Mouse (Mus musculus) CH12.LX (cell line): Measurements from ENCODE around the gene Neb. TPM values are rescaled to one million over a fixed set of nuclear protein-coding genes. Genes with fewer than 3 reads are reported as not detected.

ENCODE experiments used
- DNase-seq: peaks from one replicate; pipeline ENCODE4 v3.0.0-alpha.2; 2013; ENCODE audit errors: extremely low read depth
- H3K27ac ChIP-seq: 2 replicates; pipeline ENCODE4 v1.5.1; 2012; ENCODE audit warnings: low read depth, mild to moderate bottlenecking, control low read depth, moderate library complexity; ENCODE audit not compliant: insufficient read depth
- H3K27me3 ChIP-seq: replicated peaks from 2 replicates; pipeline ENCODE3; 2012; ENCODE audit warnings: inconsistent platforms
- H3K36me3 ChIP-seq, 2 experiments: replicated peaks in 1 of 2; 2 replicates each; pipeline versions ENCODE3 to v1.6.1; 2012; ENCODE audit warnings: inconsistent platforms in 1 of 2, low read length in 1 of 2, mild to moderate bottlenecking in 1 of 2, mixed read lengths in 1 of 2, moderate library complexity in 1 of 2; ENCODE audit not compliant: control insufficient read depth in 1 of 2, insufficient read depth in 1 of 2
- H3K4me1 ChIP-seq, 2 experiments: 2 replicates each; pipeline ENCODE4 v1.6.1; 2012; ENCODE audit warnings: inconsistent platforms in 1 of 2, moderate library complexity in 1 of 2; ENCODE audit not compliant: insufficient read depth in 2 of 2, control insufficient read depth in 1 of 2
- H3K4me2 ChIP-seq: 2 replicates; pipeline ENCODE4 v1.6.1; 2012; ENCODE audit warnings: low read depth, mild to moderate bottlenecking, control low read depth; ENCODE audit not compliant: poor library complexity, insufficient read depth, severe bottlenecking
- H3K4me3 ChIP-seq, 3 experiments: fragments of 150-350 bp in 1 of 3; sonication (generic) in 1 of 3; replicated peaks in 1 of 3; 2 replicates each; pipeline versions ENCODE3 to v1.5.1; 2011 to 2012; ENCODE audit warnings: low read depth in 2 of 3, low read length in 2 of 3, mild to moderate bottlenecking in 2 of 3, moderate library complexity in 2 of 3, control low read depth in 1 of 3, improper control_type of control experiment in 1 of 3, inconsistent platforms in 1 of 3, mixed read lengths in 1 of 3; ENCODE audit not compliant: poor library complexity in 1 of 3
- H3K79me2 ChIP-seq: replicated peaks from 2 replicates; pipeline ENCODE4 v1.6.1; 2012; ENCODE audit warnings: mild to moderate bottlenecking, moderate library complexity; ENCODE audit not compliant: control insufficient read depth, poor library complexity, insufficient read depth, severe bottlenecking; ENCODE audit errors: extremely low read depth
- H3K9ac ChIP-seq: 2 replicates; pipeline ENCODE4 v1.6.1; 2012; ENCODE audit warnings: low read depth, mild to moderate bottlenecking, control low read depth, moderate library complexity; ENCODE audit not compliant: insufficient read depth
- H3K9me3 ChIP-seq: replicated peaks from 2 replicates; pipeline ENCODE3; 2012; ENCODE audit warnings: low read length, inconsistent platforms, mixed read lengths
- CTCF ChIP-seq, 2 experiments: IDR thresholded peaks in 1 of 2; conservative IDR thresholded peaks in 1 of 2; 2 replicates each; pipeline ENCODE4 v1.5.1; 2011 to 2012; ENCODE audit warnings: low read depth in 2 of 2, low read length in 2 of 2, improper control_type of control experiment in 1 of 2, inconsistent platforms in 1 of 2, mild to moderate bottlenecking in 1 of 2, moderate library complexity in 1 of 2
- E2F4 ChIP-seq: IDR thresholded peaks from 2 replicates; pipeline ENCODE4 v1.6.1; 2011; ENCODE audit warnings: low read depth, low read length, improper control_type of control experiment; ENCODE audit not compliant: insufficient replicate concordance
- JUN ChIP-seq: IDR thresholded peaks from 2 replicates; pipeline ENCODE4 v1.6.1; 2011; ENCODE audit warnings: low read depth, mild to moderate bottlenecking, low read length, improper control_type of control experiment, moderate library complexity; ENCODE audit not compliant: insufficient read depth
- MAX ChIP-seq: IDR thresholded peaks from 2 replicates; pipeline ENCODE4 v1.6.1; 2011; ENCODE audit warnings: low read length, improper control_type of control experiment
- ZNF384 ChIP-seq: IDR thresholded peaks from 2 replicates; pipeline ENCODE4 v1.6.1; 2012; ENCODE audit warnings: low read depth, low read length, improper control_type of control experiment, inconsistent platforms
- dilution Hi-C: fragments of 300-500 bp; cut with MboI; formaldehyde crosslinking; loops from 2 replicates; pipeline ENCODE4 v1.14.3; 2020; ENCODE audit warnings: low sequenced_read_pairs; ENCODE audit not compliant: extremely low pct_unique_long_range_greater_than_20kb, extremely low pct_ligation_motif_present
- in situ Hi-C: fragments of 300-500 bp; cut with MboI; formaldehyde crosslinking; loops from 3 replicates; pipeline ENCODE4 v1.14.3; 2019; ENCODE audit warnings: low sequenced_read_pairs, low pct_ligation_motif_present, low pct_unique_long_range_greater_than_20kb, mixed read lengths
- polyA plus RNA-seq: library from polyadenylated mRNA; unstranded; fragments of >175 nt; gene quantifications from 2 replicates; pipeline ENCODE4 v1.2.1, GENCODE M21; 2012; ENCODE audit warnings: low read depth; ENCODE audit not compliant: insufficient read length
- total RNA-seq, 2 experiments: library from RNA; depleted of rRNA; stranded (reverse); fragments of 300-350 nt in 1 of 2; fragments of >200 nt in 1 of 2; gene quantifications; 2 replicates each; pipeline ENCODE4 v1.2.3; 2012 to 2014

Gene Neb
- total and polyA plus RNA-seq, 3 experiments: 1.5 to 1.8 (median 1.7) TPM

GRCm38 (mm10) chr2:52114086-52114485, 264.2 kb downstream of the Neb start:
- H3K4me3 ChIP-seq: no peak overlapping the region
- peaks cover 22% of the 10 kb centered on the region for H3K79me2 ChIP-seq
- H3K4me2 ChIP-seq: no peak overlapping the region
- in situ Hi-C loops (no loop called here), dilution Hi-C loops (no loop called here)
- no peaks in the 10 kb centered on the region for H3K9me3 ChIP-seq
- peaks cover 56 to 89% of the 10 kb centered on the region in 2 experiments for H3K36me3 ChIP-seq
- H3K4me1 ChIP-seq: peaks cover 0 to 4% of the 10 kb centered on the region in 2 experiments; a peak in 1 of 4 replicates
- no peak overlapping the region for H3K9ac ChIP-seq
- no peak for DNase-seq
- no peaks in the 10 kb centered on the region for H3K27me3 ChIP-seq
- H3K27ac ChIP-seq: no peak overlapping the region
- TF ChIP-seq MAX (no peak), ZNF384 (no peak), E2F4 (no peak), CTCF (conservative IDR thresholded peaks at IDR 0.05 in 1 of 2, IDR thresholded peaks at IDR 0.05 in 1 of 2; ENCODE audit: low read depth in 2 of 2, low read length in 2 of 2) (no peak), JUN (no peak)

Other genes with a start within 250 kb of the Neb start
- gene Arl5a, start 46.4 kb upstream of the Neb start, total RNA-seq (2012; rRNA removed): 16.3 and 17.8 TPM in 2 replicates
- gene Arl5a, start 46.4 kb upstream of the Neb start, total RNA-seq (2014; rRNA removed): 65.2 and 71.3 TPM in 2 replicates
- 34.7 and 36.0 TPM in 2 replicates for gene Arl5a, start 46.4 kb upstream of the Neb start, polyA plus RNA-seq